Mouse (Mus musculus) stomach, postnatal 0 days (tissue): Measurements from ENCODE around the gene D030056L22Rik. TPM values are rescaled to one million over a fixed set of nuclear protein-coding genes. Genes with fewer than 3 reads are reported as not detected.

Source experiments
- ATAC-seq: fragments of 200-750 bp; cut with Nextera tagmentation; 2 replicates; pipeline ENCODE4 v1.8.0; 2017; ENCODE audit not compliant: low FRiP score, low TSS enrichment
- DNase-seq: peaks from one replicate; pipeline ENCODE4 v3.0.0-alpha.2; 2016; ENCODE audit warnings: low spot score
- H3K27ac ChIP-seq: fragments of 300-500 bp; sonication (generic); replicated peaks from 2 replicates; pipeline ENCODE4 v1.5.1; 2014; ENCODE audit warnings: mild to moderate bottlenecking, control low read depth
- H3K27me3 ChIP-seq: fragments of 300-500 bp; sonication (generic); 2 replicates; pipeline ENCODE4 v1.6.1; 2014; ENCODE audit warnings: low read length; ENCODE audit not compliant: control insufficient read depth, insufficient read depth
- H3K36me3 ChIP-seq: fragments of 300-500 bp; sonication (generic); 2 replicates; pipeline ENCODE4 v1.6.1; 2014; ENCODE audit warnings: low read length, mixed read lengths; ENCODE audit not compliant: control insufficient read depth, insufficient read depth
- H3K4me1 ChIP-seq: fragments of 300-500 bp; sonication (generic); replicated peaks from 2 replicates; pipeline ENCODE4 v1.6.1; 2014; ENCODE audit warnings: antibody characterized with exemption; ENCODE audit not compliant: control insufficient read depth, insufficient read depth
- H3K4me2 ChIP-seq: fragments of 300-500 bp; sonication (generic); replicated peaks from 2 replicates; pipeline ENCODE4 v1.6.1; 2014; ENCODE audit warnings: low read depth, mild to moderate bottlenecking, control low read depth, moderate library complexity
- H3K4me3 ChIP-seq: fragments of 300-500 bp; sonication (generic); 2 replicates; pipeline ENCODE4 v1.5.1; 2014; ENCODE audit warnings: low read depth, low read length, control low read depth
- H3K9ac ChIP-seq: fragments of 300-500 bp; sonication (generic); 2 replicates; pipeline ENCODE4 v1.6.1; 2014; ENCODE audit warnings: mild to moderate bottlenecking, low read length, control low read depth, mixed read lengths
- H3K9me3 ChIP-seq: fragments of 300-500 bp; sonication (generic); 2 replicates; pipeline ENCODE4 v1.6.1; 2016; ENCODE audit warnings: low read length; ENCODE audit not compliant: control insufficient read depth
- CTCF ChIP-seq: IDR thresholded peaks from 2 replicates; pipeline ENCODE4 v1.5.1; 2016; ENCODE audit warnings: antibody characterized with exemption, low read depth, mild to moderate bottlenecking, moderate library complexity
- EP300 ChIP-seq: optimal IDR thresholded peaks from 2 replicates; pipeline ENCODE3; 2016; ENCODE audit warnings: antibody characterized with exemption
- WGBS: fragments of 180-500 bp; shearing (Covaris S2); extraction: QIAGEN DNeasy Blood & Tissue Kit; methylation state at CpG from one replicate; pipeline ENCODE4 v1.1.7; 2014; 5-methylcytosine and 5-hydroxymethylcytosine counted together
- polyA plus RNA-seq: library from polyadenylated mRNA; unstranded; fragments of >200 nt; fragmentation: Nextera tagmentation; extraction: Ambion mirVana; gene quantifications from 2 replicates; pipeline ENCODE4 v1.2.1, GENCODE M21; 2015

The D030056L22Rik gene
- polyA plus RNA-seq, 1 experiment from 2014 or later, result 12.8 TPM

DNA sequence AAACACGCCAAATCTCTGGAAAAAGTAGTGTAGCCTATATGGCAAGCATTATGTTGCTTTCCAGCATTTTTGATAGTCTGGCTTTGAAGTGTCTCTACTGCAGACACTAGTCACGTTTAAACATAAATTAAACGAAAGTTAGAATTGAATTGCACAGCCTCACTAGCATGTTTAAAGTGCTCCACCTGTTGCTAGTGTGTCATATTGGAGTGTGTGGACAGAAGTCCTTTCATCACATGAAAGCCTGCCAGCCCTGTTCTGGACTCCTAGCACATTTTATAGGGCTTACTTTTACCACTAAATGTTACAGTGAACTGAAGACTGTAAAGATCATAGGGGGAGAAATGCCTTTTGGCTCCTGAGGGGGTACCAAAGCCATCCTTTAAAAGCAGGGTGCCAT, 40.5 kb upstream of the D030056L22Rik start:
- ATAC-seq (no peak), DNase-seq (no peak)
- Histone ChIP-seq H3K27ac (no peak overlapping the region), H3K4me3 (no peak overlapping the region), H3K27me3 (no peaks in the 10 kb centered on the region), H3K4me2 (peak overlapping the region; percentile 23), H3K9me3 (no peaks in the 10 kb centered on the region), H3K36me3 (no peaks in the 10 kb centered on the region), H3K9ac (no peak overlapping the region), H3K4me1 (peaks cover 6% of the 10 kb centered on the region; the same call in 1 of the 2 replicates)
- TF ChIP-seq EP300 (no peak), CTCF (no peak)
- 45% methylated on average over 3 of the region's 3 CpGs for WGBS

DNA sequence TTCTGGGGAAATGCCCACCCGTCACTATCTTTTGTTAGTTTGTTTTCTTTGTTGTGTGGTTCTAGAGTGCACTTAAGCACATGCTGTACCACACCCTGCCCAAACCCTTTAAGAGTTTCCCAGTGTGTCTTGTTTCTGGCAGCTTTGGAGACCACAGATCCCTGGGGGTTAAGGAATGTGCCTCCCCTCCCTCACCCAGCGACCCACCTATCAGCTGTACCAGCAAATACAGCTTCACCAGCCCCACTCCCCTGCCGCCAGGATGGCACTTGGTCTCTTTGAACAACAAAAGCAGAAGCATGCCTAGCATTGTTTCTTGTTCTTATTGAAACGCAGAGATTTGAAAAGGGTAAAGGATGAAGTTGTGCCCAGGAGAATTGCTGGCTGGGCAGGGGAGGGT, 39.9 kb upstream of the D030056L22Rik start:
- 0 out of 2 replicates have a peak overlapping the region, but pooled peaks have one; percentile 23 for H3K4me2 ChIP-seq
- peaks cover 6% of the 10 kb centered on the region; the same call in 1 of the 2 replicates for H3K4me1 ChIP-seq
- DNase-seq (no peak), ATAC-seq (no peak)
- 48% methylated on average over 4 of the region's 4 CpGs for WGBS
- no peak overlapping the region for H3K4me3 ChIP-seq
- no peak overlapping the region for H3K27ac ChIP-seq
- H3K9ac ChIP-seq, result no peak overlapping the region
- TF ChIP-seq EP300 (no peak), CTCF (no peak)
- no peaks in the 10 kb centered on the region for H3K9me3 ChIP-seq
- H3K27me3 ChIP-seq, result no peaks in the 10 kb centered on the region
- no peaks in the 10 kb centered on the region for H3K36me3 ChIP-seq

DNA sequence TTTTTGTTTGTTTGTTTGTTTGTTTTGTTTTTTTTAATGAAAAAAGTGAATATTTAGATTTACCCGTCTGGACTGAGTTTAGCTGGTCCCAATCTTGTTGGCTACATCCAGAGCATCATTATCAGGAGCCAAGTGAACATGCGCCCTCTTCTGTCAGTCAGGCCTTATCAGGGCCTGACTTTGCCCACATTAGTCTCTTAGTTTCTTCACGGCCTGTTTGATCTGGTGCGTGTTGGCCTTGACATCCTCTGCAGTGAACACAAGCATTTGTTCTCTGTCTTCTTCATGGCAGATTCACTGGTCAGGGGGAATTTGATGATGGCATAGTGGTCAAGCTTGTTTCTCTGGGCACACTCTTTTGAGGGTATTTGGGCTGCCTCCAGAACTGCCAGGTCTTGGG, 30.9 kb upstream of the D030056L22Rik start:
- ATAC-seq, result no peak
- no peak overlapping the region for H3K9ac ChIP-seq
- 73% methylated on average over 4 of the region's 4 CpGs for WGBS

DNA sequence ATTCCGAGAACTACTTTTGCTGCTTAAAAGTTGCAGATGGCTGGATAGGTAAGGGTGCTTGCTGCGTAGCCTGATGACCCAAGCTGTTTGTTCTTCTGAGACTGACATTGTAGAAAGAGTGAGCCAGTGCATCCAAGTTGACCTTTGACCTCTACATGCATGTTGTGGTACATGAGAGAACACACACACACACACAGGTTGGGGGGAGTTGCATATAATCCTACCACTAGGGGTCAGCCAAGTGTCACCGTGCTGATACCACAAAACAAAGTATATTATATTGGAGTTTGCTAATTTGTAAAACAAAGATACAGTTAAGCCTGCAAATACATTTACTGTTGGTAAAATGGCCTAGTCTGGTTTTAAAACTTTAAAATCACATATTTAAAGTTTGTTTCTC, 25.4 kb upstream of the D030056L22Rik start:
- Histone ChIP-seq H3K4me2 (no peak overlapping the region), H3K36me3 (no peaks in the 10 kb centered on the region), H3K4me3 (no peak overlapping the region), H3K9ac (no peak overlapping the region), H3K4me1 (no peaks in the 10 kb centered on the region), H3K27ac (no peak overlapping the region), H3K27me3 (no peaks in the 10 kb centered on the region), H3K9me3 (no peaks in the 10 kb centered on the region)
- TF ChIP-seq CTCF (peak; percentile 85), EP300 (no peak)
- no peak for ATAC-seq
- DNase-seq, result peak; percentile 47
- WGBS, result 65% methylated on average over 3 of the region's 3 CpGs

More for the DNA sequence above, 30.9 kb upstream of the D030056L22Rik start:
- no peak overlapping the region for H3K4me2 ChIP-seq
- no peaks in the 10 kb centered on the region for H3K4me1 ChIP-seq
- no peak for TF ChIP-seq EP300
- TF ChIP-seq CTCF, result peak; percentile 12; the same call in 1 of the 2 replicates
- no peak for DNase-seq
- H3K27me3 ChIP-seq, result no peaks in the 10 kb centered on the region
- H3K9me3 ChIP-seq, result no peaks in the 10 kb centered on the region
- H3K27ac ChIP-seq, result no peak overlapping the region
- no peak overlapping the region for H3K4me3 ChIP-seq
- no peaks in the 10 kb centered on the region for H3K36me3 ChIP-seq

DNA sequence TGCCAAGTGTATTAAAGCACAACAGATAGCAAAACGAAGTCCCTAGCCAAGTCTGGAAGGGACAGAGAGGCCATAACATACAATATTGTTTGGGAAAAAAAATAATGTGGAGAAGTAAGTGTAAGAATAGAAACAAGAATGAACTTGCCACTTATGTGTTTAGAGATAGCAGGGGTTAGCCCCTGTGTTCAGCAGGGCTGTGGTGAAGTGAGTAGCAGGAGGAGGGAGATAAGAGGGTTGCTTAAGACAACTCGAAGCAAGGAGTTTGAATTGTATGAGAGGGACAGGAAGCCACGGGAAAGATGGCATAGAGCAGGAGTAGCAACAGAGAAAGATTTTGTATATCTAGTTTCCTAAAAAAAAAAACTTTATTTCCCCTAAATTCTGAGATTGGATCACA, 20.8 kb upstream of the D030056L22Rik start:
- WGBS, result 80% methylated on average over 3 of the region's 3 CpGs
- TF ChIP-seq EP300 (no peak), CTCF (no peak)
- Histone ChIP-seq H3K4me1 (no peaks in the 10 kb centered on the region), H3K9ac (no peak overlapping the region), H3K27ac (no peak overlapping the region), H3K27me3 (no peaks in the 10 kb centered on the region), H3K4me2 (no peak overlapping the region), H3K36me3 (no peaks in the 10 kb centered on the region), H3K4me3 (no peak overlapping the region), H3K9me3 (no peaks in the 10 kb centered on the region)
- no peak for DNase-seq
- ATAC-seq, result no peak

DNA sequence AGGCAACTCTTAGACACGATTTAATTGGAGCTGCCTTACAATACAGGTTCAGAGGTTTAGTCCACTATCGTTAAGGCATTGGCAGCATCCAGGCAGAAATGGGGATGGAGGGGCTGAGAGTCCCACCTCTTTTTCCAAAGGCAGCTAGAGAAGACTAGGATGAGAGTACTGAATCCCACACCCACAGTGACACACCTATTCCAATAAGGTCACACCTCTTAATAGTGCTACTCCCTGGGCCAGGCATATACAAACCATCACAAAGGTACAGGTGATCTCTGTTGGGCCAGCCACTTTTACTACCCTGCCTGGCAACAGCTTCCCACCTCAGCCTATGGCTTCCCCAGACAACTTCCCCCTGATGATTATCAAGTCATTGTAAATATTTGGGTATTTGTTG, 20.2 kb upstream of the D030056L22Rik start:
- Histone ChIP-seq H3K4me2 (no peak overlapping the region), H3K4me1 (no peaks in the 10 kb centered on the region), H3K9ac (no peak overlapping the region), H3K9me3 (no peaks in the 10 kb centered on the region), H3K27ac (no peak overlapping the region), H3K36me3 (no peaks in the 10 kb centered on the region; the same call in 1 of the 2 replicates), H3K27me3 (no peaks in the 10 kb centered on the region), H3K4me3 (no peak overlapping the region)
- WGBS, result 90% methylated on average over 2 of the region's 2 CpGs
- ATAC-seq (no peak), DNase-seq (no peak)
- TF ChIP-seq CTCF (no peak), EP300 (no peak)
